ENCODE assay signal across 35 mouse cellular contexts in the genomic region with DNA sequence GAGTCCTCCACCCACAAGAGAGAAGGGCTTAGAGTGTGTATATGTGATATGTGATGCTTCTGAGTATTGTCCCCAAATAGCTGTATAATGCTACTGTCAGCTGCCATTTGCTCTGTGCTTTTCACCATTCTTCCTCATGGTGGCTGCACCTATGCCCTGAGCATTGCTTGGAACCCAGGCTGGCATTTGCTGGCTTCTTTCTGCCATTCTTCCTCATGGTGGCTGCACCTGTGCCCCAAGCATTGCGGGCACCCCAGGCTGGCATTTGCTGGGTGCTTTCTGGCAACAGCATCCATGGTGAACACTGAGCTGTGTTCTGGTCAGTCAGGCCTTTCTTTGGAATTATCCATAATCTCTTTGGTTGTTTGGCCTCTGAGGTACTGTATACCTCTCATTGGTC.
"Had no signal": no experiment of that assay in that cellular context is flagged by ENCODE, and none has a peak within 500 bp of the region (broad histone marks: within the 10 kb centered on the region; RNA-seq: fewer than 3 reads in every experiment).

No protein-coding gene starts in this region.

- H3K36me3 ChIP-seq: heart, embryonic 10.5 days; heart, embryonic 12.5 days; heart, embryonic 13.5 days; heart, embryonic 15.5 days; hindbrain, embryonic 10.5 days; hindbrain, embryonic 12.5 days; hindbrain, embryonic 13.5 days; hindbrain, embryonic 15.5 days; intestine, embryonic 15.5 days; kidney, embryonic 15.5 days had no signal

- H3K4me3 ChIP-seq: heart, embryonic 10.5 days; heart, embryonic 12.5 days; heart, embryonic 13.5 days; heart, embryonic 15.5 days; hindbrain, embryonic 10.5 days; hindbrain, embryonic 12.5 days; hindbrain, embryonic 13.5 days; hindbrain, embryonic 15.5 days; intestine, embryonic 15.5 days; kidney, embryonic 15.5 days; layer of hippocampus, adult 2 months had no signal

- H3K9ac ChIP-seq: heart, embryonic 12.5 days; heart, embryonic 13.5 days; heart, embryonic 15.5 days; hindbrain, embryonic 12.5 days; hindbrain, embryonic 13.5 days; hindbrain, embryonic 14.5 days; hindbrain, embryonic 15.5 days; intestine, embryonic 15.5 days; kidney, embryonic 15.5 days had no signal

- H3K9me3 ChIP-seq: heart, embryonic 15.5 days; hindbrain, embryonic 12.5 days; hindbrain, embryonic 13.5 days; hindbrain, embryonic 15.5 days; intestine, embryonic 15.5 days; kidney, embryonic 15.5 days had no signal

- H3K27me3 ChIP-seq: heart, embryonic 12.5 days; heart, embryonic 13.5 days; heart, embryonic 15.5 days; hindbrain, embryonic 12.5 days; hindbrain, embryonic 13.5 days; hindbrain, embryonic 15.5 days; intestine, embryonic 15.5 days; kidney, embryonic 15.5 days had no signal

- H3K4me2 ChIP-seq: heart, embryonic 11.5 days; heart, embryonic 12.5 days; heart, embryonic 13.5 days; heart, embryonic 15.5 days; hindbrain, embryonic 12.5 days; hindbrain, embryonic 13.5 days; hindbrain, embryonic 14.5 days; hindbrain, embryonic 15.5 days; intestine, embryonic 15.5 days; kidney, embryonic 15.5 days had no signal

- DNase-seq: heart, postnatal 10 days; heart, postnatal 14 days; heart, postnatal 36 days; heart, postnatal 4 days; kidney, adult 11 months; kidney, adult 18-20 months; kidney, adult 2 months; kidney, adult 8-10 months; kidney, adult 9 months; kidney, postnatal 10 days; kidney, postnatal 14 days; kidney, postnatal 25 days; kidney, postnatal 36 days; kidney, postnatal 4 days; layer of hippocampus, adult 9-11 months; layer of hippocampus, postnatal 36 days had no signal

- H3K27ac ChIP-seq: heart, embryonic 10.5 days; heart, embryonic 13.5 days; heart, embryonic 15.5 days; hindbrain, embryonic 10.5 days; hindbrain, embryonic 12.5 days; hindbrain, embryonic 13.5 days; hindbrain, embryonic 14.5 days; hindbrain, embryonic 15.5 days; hindbrain, postnatal 0 days; intestine, embryonic 15.5 days; kidney, embryonic 15.5 days; kidney, postnatal 0 days; layer of hippocampus, adult 2 months had no signal

- H3K4me1 ChIP-seq: heart, embryonic 12.5 days; heart, embryonic 15.5 days; hindbrain, embryonic 10.5 days; hindbrain, embryonic 12.5 days; hindbrain, embryonic 13.5 days; hindbrain, embryonic 15.5 days; intestine, embryonic 15.5 days had no signal

- ATAC-seq: hindbrain, embryonic 16.5 days; hindbrain, postnatal 0 days; inflammation-experienced regulatory T-cells, adult 6 months; intestine, embryonic 15.5 days; intestine, embryonic 16.5 days; intestine, postnatal 0 days had no signal
